Mouse (Mus musculus): ENCODE data around the gene Olfr1250. TPM values are rescaled to one million over a fixed set of nuclear protein-coding genes. Genes with fewer than 3 reads are reported as not detected.
"Not testable (repeated sequence)": the region's sequence is repeated elsewhere in the genome, so short reads cannot be mapped to it uniquely, and the experiment has no call there.

Olfr1250 gene
- under 1 TPM in 1 of 4 experiments, not detected in 3; 0.06 TPM for total RNA-seq (2022)

GRCm38 (mm10) chr2:89661367-89661766, at the start of gene Olfr1250:
Olfr1250 (minus strand) TSS chr2:89661467.
- no peak for DNase-seq

- no peak for DNase-seq
Measured at GRCm38 (mm10) chr2:89691980-89692379, 30.7 kb upstream of the Olfr1250 start.

GRCm38 (mm10) chr2:89671836-89672235, 10.6 kb upstream of the Olfr1250 start, which contains the start of gene Olfr1251:
Olfr1251 (minus strand) TSS chr2:89671936.
- DNase-seq, result no peak

GRCm38 (mm10) chr2:89634883-89635282, 26.4 kb downstream of the Olfr1250 start, which contains the start of gene Olfr1249:
Olfr1249 (minus strand) TSS chr2:89634983.
- DNase-seq, result no peak

GRCm38 (mm10) chr2:89618145-89618544, 43.1 kb downstream of the Olfr1250 start, which contains the start of gene Olfr1248:
Olfr1248 (minus strand) TSS chr2:89618245.
- not testable (repeated sequence) for DNase-seq

- DNase-seq, result no peak
Measured at GRCm38 (mm10) chr2:89614030-89614429, 47.2 kb downstream of the Olfr1250 start, which contains the start of gene Olfr1247. Olfr1247 (minus strand) TSS chr2:89614130.

Other genes with a start within 250 kb of the Olfr1250 start
- gene Olfr1239, start 241.1 kb downstream of the Olfr1250 start, total RNA-seq (2022), result not detected
- gene Olfr1240, start 218.5 kb downstream of the Olfr1250 start, total RNA-seq (2022), result not detected
- gene Olfr1241, start 174.3 kb downstream of the Olfr1250 start, total RNA-seq (2022), result not detected
- gene Olfr1242, start 163.1 kb downstream of the Olfr1250 start, total RNA-seq (2022), result not detected
- not detected for gene Olfr1243, start 130.0 kb downstream of the Olfr1250 start, total RNA-seq (2022)
- not detected for gene Olfr1245, start 83.0 kb downstream of the Olfr1250 start, total RNA-seq (2022)
- gene Olfr1246, start 68.3 kb downstream of the Olfr1250 start, total RNA-seq (2022), result not detected
- gene Olfr1247, start 47.3 kb downstream of the Olfr1250 start, total RNA-seq (2022), result not detected
- not detected for gene Olfr1248, start 43.2 kb downstream of the Olfr1250 start, total RNA-seq (2022)
- not detected for gene Olfr1249, start 26.5 kb downstream of the Olfr1250 start, total RNA-seq (2022)
- gene Olfr1251, start 10.5 kb upstream of the Olfr1250 start, total RNA-seq (2022), result not detected
- gene Olfr1252, start 63.5 kb upstream of the Olfr1250 start, total RNA-seq (2022), result not detected
- not detected for gene Olfr1253, start 95.6 kb upstream of the Olfr1250 start, total RNA-seq (2022)
- not detected for gene Olfr1254, start 132.2 kb upstream of the Olfr1250 start, total RNA-seq (2022)
- gene Olfr1255, start 150.6 kb upstream of the Olfr1250 start, total RNA-seq (2022), result not detected
- gene Olfr1256, start 180.1 kb upstream of the Olfr1250 start, total RNA-seq (2022), result not detected
- gene Olfr48, start 186.7 kb upstream of the Olfr1250 start, total RNA-seq (2022), result not detected
- not detected for gene Olfr1257, start 217.0 kb upstream of the Olfr1250 start, total RNA-seq (2022)